Mouse (Mus musculus): ENCODE measurements around the gene Gsg1. TPM values are rescaled to one million over a fixed set of nuclear protein-coding genes. Genes with fewer than 3 reads are reported as not detected.

The Gsg1 gene
- polyA plus RNA-seq, 1 experiment from 2014 or later = 0.55 TPM

- H3K9me3 ChIP-seq (replicated peaks; ENCODE audit: control insufficient read depth, low read length) = no peaks in the 10 kb centered on the region
- H3K9ac ChIP-seq (ENCODE audit: low read length) = no peak overlapping the region
- H3K36me3 ChIP-seq (ENCODE audit: control insufficient read depth, insufficient read depth, low read length) = peaks cover 64% of the 10 kb centered on the region
- H3K4me1 ChIP-seq (ENCODE audit: control insufficient read depth, insufficient read depth, low read length) = no peaks in the 10 kb centered on the region
- H3K4me3 ChIP-seq (ENCODE audit: low read depth, low read length) = no peak overlapping the region
- WGBS = 76% methylated on average over 12 of the region's 12 CpGs
- H3K27ac ChIP-seq (ENCODE audit: low read depth, low read length) = no peak overlapping the region
- DNase-seq (ENCODE audit: low spot score) = no peak
- no peak for ATAC-seq
- no peaks in the 10 kb centered on the region for H3K27me3 ChIP-seq (replicated peaks; ENCODE audit: control insufficient read depth, insufficient read depth, low read length)
- H3K4me2 ChIP-seq (ENCODE audit: low read length) = no peak overlapping the region
Observed at GRCm38 (mm10) chr6:135232443-135233182, 21.5 kb downstream of the Gsg1 start.

- H3K4me1 ChIP-seq (ENCODE audit: control insufficient read depth, insufficient read depth, low read length) = no peaks in the 10 kb centered on the region
- WGBS = 90% methylated on average over 6 of the region's 6 CpGs
- no peak overlapping the region for H3K27ac ChIP-seq (ENCODE audit: low read depth, low read length)
- H3K27me3 ChIP-seq (replicated peaks; ENCODE audit: control insufficient read depth, insufficient read depth, low read length) = no peaks in the 10 kb centered on the region
- peaks cover 64% of the 10 kb centered on the region for H3K36me3 ChIP-seq (ENCODE audit: control insufficient read depth, insufficient read depth, low read length)
- no peak overlapping the region for H3K9ac ChIP-seq (ENCODE audit: low read length)
- DNase-seq (ENCODE audit: low spot score) (no peak), ATAC-seq (no peak)
- H3K4me2 ChIP-seq (ENCODE audit: low read length) = no peak overlapping the region
- no peaks in the 10 kb centered on the region for H3K9me3 ChIP-seq (replicated peaks; ENCODE audit: control insufficient read depth, low read length)
- H3K4me3 ChIP-seq (ENCODE audit: low read depth, low read length) = no peak overlapping the region
Observed at GRCm38 (mm10) chr6:135230586-135230985, 23.6 kb downstream of the Gsg1 start.

GRCm38 (mm10) chr6:135228465-135228941, 25.6 kb downstream of the Gsg1 start:
- H3K4me3 ChIP-seq (ENCODE audit: low read depth, low read length) = no peak overlapping the region
- H3K27ac ChIP-seq (ENCODE audit: low read depth, low read length) = no peak overlapping the region
- no peaks in the 10 kb centered on the region for H3K4me1 ChIP-seq (ENCODE audit: control insufficient read depth, insufficient read depth, low read length)
- H3K9me3 ChIP-seq (replicated peaks; ENCODE audit: control insufficient read depth, low read length) = no peaks in the 10 kb centered on the region
- DNase-seq (ENCODE audit: low spot score) (no peak), ATAC-seq (no peak)
- WGBS = 36% methylated on average over 10 of the region's 10 CpGs
- peaks cover 47% of the 10 kb centered on the region for H3K36me3 ChIP-seq (ENCODE audit: control insufficient read depth, insufficient read depth, low read length)
- H3K27me3 ChIP-seq (replicated peaks; ENCODE audit: control insufficient read depth, insufficient read depth, low read length) = no peaks in the 10 kb centered on the region
- H3K9ac ChIP-seq (ENCODE audit: low read length) = no peak overlapping the region
- no peak overlapping the region for H3K4me2 ChIP-seq (ENCODE audit: low read length)

GRCm38 (mm10) chr6:135223786-135224416, 30.2 kb downstream of the Gsg1 start:
- Histone ChIP-seq H3K4me1 (ENCODE audit: control insufficient read depth, insufficient read depth, low read length) (no peaks in the 10 kb centered on the region), H3K27ac (ENCODE audit: low read depth, low read length) (peak overlapping the region; percentile 39; the same call in 1 of the 2 replicates), H3K36me3 (ENCODE audit: control insufficient read depth, insufficient read depth, low read length) (peaks cover 24% of the 10 kb centered on the region), H3K4me2 (ENCODE audit: low read length) (no peak overlapping the region), H3K4me3 (ENCODE audit: low read depth, low read length) (no peak overlapping the region), H3K9ac (ENCODE audit: low read length) (no peak overlapping the region), H3K9me3 (replicated peaks; ENCODE audit: control insufficient read depth, low read length) (no peaks in the 10 kb centered on the region), H3K27me3 (replicated peaks; ENCODE audit: control insufficient read depth, insufficient read depth, low read length) (no peaks in the 10 kb centered on the region)
- 79% methylated on average over 6 of the region's 6 CpGs for WGBS
- DNase-seq (ENCODE audit: low spot score) (peak; percentile 73), ATAC-seq (peak; percentile 83)

- Histone ChIP-seq H3K9me3 (replicated peaks; ENCODE audit: control insufficient read depth, low read length) (no peaks in the 10 kb centered on the region), H3K36me3 (ENCODE audit: control insufficient read depth, insufficient read depth, low read length) (peaks cover 13% of the 10 kb centered on the region; the same call in 1 of the 2 replicates), H3K4me1 (ENCODE audit: control insufficient read depth, insufficient read depth, low read length) (no peaks in the 10 kb centered on the region), H3K4me3 (ENCODE audit: low read depth, low read length) (no peak overlapping the region), H3K4me2 (ENCODE audit: low read length) (no peak overlapping the region), H3K27ac (ENCODE audit: low read depth, low read length) (no peak overlapping the region), H3K9ac (ENCODE audit: low read length) (no peak overlapping the region), H3K27me3 (replicated peaks; ENCODE audit: control insufficient read depth, insufficient read depth, low read length) (no peaks in the 10 kb centered on the region)
- DNase-seq (ENCODE audit: low spot score) (no peak), ATAC-seq (no peak)
- 87% methylated on average over 5 of the region's 5 CpGs for WGBS
Observed at GRCm38 (mm10) chr6:135219916-135220315, 34.2 kb downstream of the Gsg1 start.

GRCm38 (mm10) chr6:135218330-135218729, 35.8 kb downstream of the Gsg1 start:
- DNase-seq (ENCODE audit: low spot score) (no peak), ATAC-seq (no peak)
- Histone ChIP-seq H3K4me2 (ENCODE audit: low read length) (no peak overlapping the region), H3K9me3 (replicated peaks; ENCODE audit: control insufficient read depth, low read length) (no peaks in the 10 kb centered on the region), H3K4me3 (ENCODE audit: low read depth, low read length) (no peak overlapping the region), H3K27me3 (replicated peaks; ENCODE audit: control insufficient read depth, insufficient read depth, low read length) (no peaks in the 10 kb centered on the region), H3K9ac (ENCODE audit: low read length) (no peak overlapping the region), H3K36me3 (ENCODE audit: control insufficient read depth, insufficient read depth, low read length) (peaks cover 17% of the 10 kb centered on the region; the same call in 1 of the 2 replicates), H3K27ac (ENCODE audit: low read depth, low read length) (no peak overlapping the region), H3K4me1 (ENCODE audit: control insufficient read depth, insufficient read depth, low read length) (no peaks in the 10 kb centered on the region)
- WGBS = 90% methylated on average over 8 of the region's 8 CpGs

GRCm38 (mm10) chr6:135212666-135213065, 41.5 kb downstream of the Gsg1 start:
- Histone ChIP-seq H3K9me3 (replicated peaks; ENCODE audit: control insufficient read depth, low read length) (no peaks in the 10 kb centered on the region), H3K36me3 (ENCODE audit: control insufficient read depth, insufficient read depth, low read length) (peaks cover 20% of the 10 kb centered on the region; the same call in 1 of the 2 replicates), H3K4me2 (ENCODE audit: low read length) (no peak overlapping the region), H3K27ac (ENCODE audit: low read depth, low read length) (no peak overlapping the region), H3K4me3 (ENCODE audit: low read depth, low read length) (no peak overlapping the region), H3K4me1 (ENCODE audit: control insufficient read depth, insufficient read depth, low read length) (no peaks in the 10 kb centered on the region), H3K27me3 (replicated peaks; ENCODE audit: control insufficient read depth, insufficient read depth, low read length) (no peaks in the 10 kb centered on the region), H3K9ac (ENCODE audit: low read length) (no peak overlapping the region)
- DNase-seq (ENCODE audit: low spot score) = no peak
- 54% methylated on average over 2 of the region's 2 CpGs for WGBS
- no peak for ATAC-seq

- no peak overlapping the region for H3K4me2 ChIP-seq (ENCODE audit: low read length)
- DNase-seq (ENCODE audit: low spot score) (no peak), ATAC-seq (no peak)
- no peaks in the 10 kb centered on the region for H3K9me3 ChIP-seq (replicated peaks; ENCODE audit: control insufficient read depth, low read length)
- H3K4me3 ChIP-seq (ENCODE audit: low read depth, low read length) = no peak overlapping the region
- WGBS = 85% methylated on average over 7 of the region's 7 CpGs
- no peak overlapping the region for H3K9ac ChIP-seq (ENCODE audit: low read length)
- 0 out of 2 replicates have a peak, but pooled peaks cover 14% of the 10 kb centered on the region for H3K36me3 ChIP-seq (ENCODE audit: control insufficient read depth, insufficient read depth, low read length)
- no peaks in the 10 kb centered on the region for H3K4me1 ChIP-seq (ENCODE audit: control insufficient read depth, insufficient read depth, low read length)
- no peaks in the 10 kb centered on the region for H3K27me3 ChIP-seq (replicated peaks; ENCODE audit: control insufficient read depth, insufficient read depth, low read length)
- H3K27ac ChIP-seq (ENCODE audit: low read depth, low read length) = no peak overlapping the region
Observed at GRCm38 (mm10) chr6:135211169-135211568, 43.0 kb downstream of the Gsg1 start.

GRCm38 (mm10) chr6:135206909-135207308, 47.2 kb downstream of the Gsg1 start:
- peak; percentile 49 for DNase-seq (ENCODE audit: low spot score)
- 20% methylated on average over 8 of the region's 8 CpGs for WGBS

More at GRCm38 (mm10) chr6:135206909-135207308, 47.2 kb downstream of the Gsg1 start:
- Histone ChIP-seq H3K36me3 (ENCODE audit: control insufficient read depth, insufficient read depth, low read length) (0 out of 2 replicates have a peak, but pooled peaks cover 10% of the 10 kb centered on the region), H3K4me2 (ENCODE audit: low read length) (no peak overlapping the region), H3K9me3 (replicated peaks; ENCODE audit: control insufficient read depth, low read length) (no peaks in the 10 kb centered on the region), H3K27ac (ENCODE audit: low read depth, low read length) (no peak overlapping the region), H3K9ac (ENCODE audit: low read length) (no peak overlapping the region), H3K27me3 (replicated peaks; ENCODE audit: control insufficient read depth, insufficient read depth, low read length) (no peaks in the 10 kb centered on the region), H3K4me3 (ENCODE audit: low read depth, low read length) (no peak overlapping the region), H3K4me1 (ENCODE audit: control insufficient read depth, insufficient read depth, low read length) (no peaks in the 10 kb centered on the region)
- peak; percentile 60; the same call in 1 of the 2 replicates for ATAC-seq
